Comparison of ENCODE assay signal across 10 mouse cellular contexts in the genomic region with DNA sequence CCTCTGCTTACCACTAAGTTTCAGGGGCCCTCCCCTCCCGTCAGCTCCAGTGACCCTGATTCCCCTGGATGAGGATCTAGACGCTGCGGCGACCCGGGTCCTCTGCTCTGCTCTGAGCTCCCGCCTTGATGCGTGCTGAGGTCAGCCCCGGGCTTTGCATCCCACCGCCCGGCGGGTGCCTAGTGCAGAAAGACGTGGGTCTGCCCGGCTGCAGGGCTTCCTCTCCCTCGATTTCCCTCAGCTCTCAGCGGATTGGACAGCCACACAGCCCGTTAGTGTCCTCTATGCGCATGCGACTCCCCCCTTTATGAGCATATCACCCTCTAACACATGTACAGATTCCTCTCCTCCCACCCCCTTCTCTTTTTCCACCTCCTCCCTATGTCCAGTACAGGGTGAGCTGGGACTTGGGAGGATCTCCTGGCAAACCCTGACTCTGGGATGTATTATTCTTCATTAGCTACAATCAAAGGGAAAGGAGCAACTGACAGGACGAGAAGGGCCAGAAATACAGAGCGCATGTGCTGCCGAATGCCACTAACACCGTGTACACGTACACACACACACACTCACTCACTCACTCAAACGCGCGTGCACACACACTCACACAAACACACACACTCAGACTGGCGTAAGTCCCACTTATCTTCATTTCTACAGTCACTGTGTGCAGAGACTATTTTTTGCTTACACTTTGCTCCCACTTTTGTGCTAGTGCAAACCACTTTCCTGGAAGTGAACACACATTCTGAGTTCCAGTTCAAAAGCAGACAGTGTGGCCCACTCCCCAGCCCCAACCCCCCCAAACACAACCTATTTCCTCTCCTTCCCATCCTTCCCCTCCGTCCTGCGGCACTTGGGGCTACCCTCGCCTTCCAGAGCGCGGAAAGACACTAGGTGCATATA. TPM values are rescaled to one million over a fixed set of nuclear protein-coding genes. Genes with fewer than 3 reads are reported as not detected.
DNase-seq lines count a peak whose midpoint lies in the region; ATAC-seq lines count a peak whose summit lies in the region.
"Had no signal": no experiment of that assay in that cellular context is flagged by ENCODE, and none has a peak within 500 bp of the region (broad histone marks: within the 10 kb centered on the region; RNA-seq: fewer than 3 reads in every experiment).

No protein-coding gene starts in this region.

- H3K27me3 ChIP-seq in lung, embryonic 16.5 days (ENCODE audit: control insufficient read depth, insufficient read depth, low read depth, low read length), result peaks cover 67% of the 10 kb centered on the region
- peaks cover 85% of the 10 kb centered on the region for H3K27me3 ChIP-seq in forebrain, embryonic 12.5 days
- peaks cover 88% of the 10 kb centered on the region for H3K27me3 ChIP-seq in limb, embryonic 12.5 days
- peaks cover 72% of the 10 kb centered on the region for H3K27me3 ChIP-seq in stomach, embryonic 16.5 days (ENCODE audit: control insufficient read depth, insufficient read depth, low read length)

- no peak overlapping the region for H3K4me2 ChIP-seq in lung, embryonic 16.5 days (ENCODE audit: low read depth, low read length)
- H3K4me2 ChIP-seq in forebrain, embryonic 12.5 days, result peak overlapping the region; percentile 78
- H3K4me2 ChIP-seq in limb, embryonic 12.5 days, result peak overlapping the region; percentile 34
- H3K4me2 ChIP-seq in stomach, embryonic 16.5 days (ENCODE audit: low read depth, low read length), result 0 out of 2 replicates have a peak overlapping the region, but pooled peaks have one; percentile 13

- no peaks in the 10 kb centered on the region for H3K9me3 ChIP-seq in lung, embryonic 16.5 days (ENCODE audit: control insufficient read depth, low read length)
- H3K9me3 ChIP-seq in forebrain, embryonic 12.5 days, result no peaks in the 10 kb centered on the region
- H3K9me3 ChIP-seq in limb, embryonic 12.5 days, result no peaks in the 10 kb centered on the region
- H3K9me3 ChIP-seq in stomach, embryonic 16.5 days (replicated peaks; ENCODE audit: control insufficient read depth, low read length), result no peaks in the 10 kb centered on the region

- peaks cover 9% of the 10 kb centered on the region; the same call in 1 of the 2 replicates for H3K4me1 ChIP-seq in lung, embryonic 16.5 days (replicated peaks; ENCODE audit: control insufficient read depth, insufficient read depth, low read length)
- peaks cover 34% of the 10 kb centered on the region for H3K4me1 ChIP-seq in forebrain, embryonic 12.5 days
- peaks cover 22% of the 10 kb centered on the region for H3K4me1 ChIP-seq in limb, embryonic 12.5 days (replicated peaks)
- peaks cover 11% of the 10 kb centered on the region; the same call in 1 of the 2 replicates for H3K4me1 ChIP-seq in stomach, embryonic 16.5 days (ENCODE audit: control insufficient read depth, insufficient read depth, low read length)

- no peaks in the 10 kb centered on the region for H3K36me3 ChIP-seq in lung, embryonic 16.5 days (ENCODE audit: control insufficient read depth, insufficient read depth, low read length)
- H3K36me3 ChIP-seq in forebrain, embryonic 12.5 days (replicated peaks), result no peaks in the 10 kb centered on the region
- H3K36me3 ChIP-seq in limb, embryonic 12.5 days, result no peaks in the 10 kb centered on the region
- no peaks in the 10 kb centered on the region for H3K36me3 ChIP-seq in stomach, embryonic 16.5 days (ENCODE audit: control insufficient read depth, insufficient read depth, low read length)

- WGBS in lung, embryonic 16.5 days, result 4% methylated on average over 32 of the region's 32 CpGs
- under 1% methylated on average over 32 of the region's 32 CpGs for WGBS in forebrain, embryonic 12.5 days
- WGBS in limb, embryonic 12.5 days, result 4% methylated on average over 32 of the region's 32 CpGs
- 3% methylated on average over 32 of the region's 32 CpGs for WGBS in stomach, embryonic 16.5 days

- ATAC-seq in lung, embryonic 16.5 days (ENCODE audit: low read depth), result no peak
- peak; percentile 42; the same call in 1 of the 2 replicates for ATAC-seq in forebrain, embryonic 12.5 days (ENCODE audit: low FRiP score)
- no peak for ATAC-seq in limb, embryonic 12.5 days (ENCODE audit: insufficient number of reproducible peaks, insufficient read depth, low FRiP score, low TSS enrichment, low read depth)
- ATAC-seq in stomach, embryonic 16.5 days (ENCODE audit: insufficient read depth, low FRiP score), result no peak
- no peak for ATAC-seq in erythroblast, adult 5-6 weeks (replicated peaks; ENCODE audit: low FRiP score, poor library complexity, severe bottlenecking)
- ATAC-seq: activated CD4-positive, CD25-positive, alpha-beta regulatory T cell, adult 4 months had no signal

- no peak overlapping the region for H3K9ac ChIP-seq in lung, embryonic 16.5 days (ENCODE audit: low read length)
- H3K9ac ChIP-seq in forebrain, embryonic 12.5 days, result no peak overlapping the region
- H3K9ac ChIP-seq in limb, embryonic 12.5 days (replicated peaks), result no peak overlapping the region
- no peak overlapping the region for H3K9ac ChIP-seq in stomach, embryonic 16.5 days (ENCODE audit: low read length)

- peak overlapping the region; percentile 45 for H3K4me3 ChIP-seq in lung, embryonic 16.5 days (ENCODE audit: low read length)
- peak overlapping the region; percentile 42 for H3K4me3 ChIP-seq in forebrain, embryonic 12.5 days (replicated peaks)
- 0 out of 2 replicates have a peak overlapping the region, but pooled peaks have one; percentile 6 for H3K4me3 ChIP-seq in limb, embryonic 12.5 days (replicated peaks)
- H3K4me3 ChIP-seq in stomach, embryonic 16.5 days (replicated peaks; ENCODE audit: low read length), result no peak overlapping the region; the same call in 1 of the 2 replicates

- no peak for DNase-seq in lung, postnatal 10 days
- DNase-seq in right cerebral cortex, adult 18-20 months, result no peak

- H3K27ac ChIP-seq in lung, embryonic 16.5 days (ENCODE audit: low read length), result no peak overlapping the region
- no peak overlapping the region for H3K27ac ChIP-seq in forebrain, embryonic 12.5 days
- H3K27ac ChIP-seq in limb, embryonic 12.5 days, result no peak overlapping the region
- H3K27ac ChIP-seq in stomach, embryonic 16.5 days (ENCODE audit: low read length), result no peak overlapping the region

RNA-seq across cellular contexts. Expression of a gene that starts 0.9 kb away (rescaled TPM):
- polyA plus RNA-seq in lung, embryonic 16.5 days (2015; fragmentation: Nextera tagmentation; extraction: Ambion mirVana), result not detected in 2 replicates
- polyA plus RNA-seq in forebrain, embryonic 12.5 days (2016; fragmentation: Nextera tagmentation; extraction: Ambion mirVana), result not detected in 2 replicates
- polyA plus RNA-seq in limb, embryonic 12.5 days (2016; fragmentation: Nextera tagmentation; extraction: Ambion mirVana), result not detected in 2 replicates
- polyA plus RNA-seq in stomach, embryonic 16.5 days (2015; fragmentation: Nextera tagmentation; extraction: Ambion mirVana), result not detected in 2 replicates
- total RNA-seq in erythroblast, adult 5-6 weeks (2015; ENCODE audit: low replicate concordance), result not detected in 2 replicates
- not detected in 2 replicates for total RNA-seq in erythroblast, adult 5-6 weeks (2017; ENCODE audit: low replicate concordance)
- polyA plus RNA-seq: activated CD4-positive, CD25-positive, alpha-beta regulatory T cell, adult 4 months; cortical plate, adult 2 months; liver, embryonic 16.5 days had no signal
